Mouse (Mus musculus): ENCODE results near the gene Efnb1.
"Not testable (repeated sequence)": the region's sequence is repeated elsewhere in the genome, so short reads cannot be mapped to it uniquely, and the experiment has no call there.

GRCm38 (mm10) chrX:99111088-99111724 lies 24.7 kb upstream of the Efnb1 start:
- TF ChIP-seq CTCF (IDR thresholded peaks at IDR 0.05; ENCODE audit: low read depth); EP300 (optimal IDR thresholded peaks at IDR 0.05): not testable (repeated sequence)
